In the genomic region with DNA sequence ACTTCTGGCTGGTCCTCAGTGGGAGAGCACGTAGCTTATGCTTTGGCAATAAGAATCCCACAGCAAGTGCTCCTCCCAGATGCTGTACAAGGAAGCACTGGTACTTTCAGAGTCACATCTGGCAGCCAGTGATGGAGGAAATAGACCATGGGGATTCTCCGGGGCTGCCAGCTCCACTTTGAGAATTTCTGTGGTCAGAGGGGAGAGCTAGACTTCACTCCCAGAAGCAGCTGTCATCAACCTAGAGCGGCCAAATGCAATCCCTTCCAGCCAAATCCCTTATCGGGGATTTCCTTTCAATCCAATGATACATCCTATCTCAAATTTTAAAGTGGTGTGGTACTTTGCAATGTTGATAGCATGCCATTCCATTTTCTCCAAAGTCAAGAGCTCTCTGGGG, we compare ENCODE assay signal across 14 mouse cellular contexts.
DNase-seq lines count a peak whose midpoint lies in the region; ATAC-seq and TF ChIP-seq lines count a peak whose summit lies in the region.
"Had no signal": no experiment of that assay in that cellular context is flagged by ENCODE, and none has a peak within 500 bp of the region (broad histone marks: within the 10 kb centered on the region; RNA-seq: fewer than 3 reads in every experiment).

No protein-coding gene starts in this region.

- DNase-seq in limb, embryonic 14.5 days (ENCODE audit: low spot score): peak; percentile 23
- DNase-seq in limb, embryonic 10.5 days (ENCODE audit: low spot score): no peak
- peak; percentile 2 to 7 for DNase-seq in gastrocnemius, adult 8-10 months (ENCODE audit: low spot score in 2 of 2)
- peak; percentile 24 for DNase-seq in neural tube, embryonic 11.5 days (ENCODE audit: low spot score)
- DNase-seq in frontal cortex, postnatal 10 days (ENCODE audit: low spot score in 2 of 2): no peak
- DNase-seq in lung, postnatal 10 days: no peak
- DNase-seq: cerebellum, adult 8-10 months; kidney, postnatal 25 days; liver; lung, embryonic 14.5 days had no signal

- TF ChIP-seq POLR2A in limb, embryonic 14.5 days (IDR thresholded peaks at IDR 0.05; ENCODE audit: borderline replicate concordance, extremely low read depth, insufficient read depth, insufficient read length): no peak

- no peak for ATAC-seq in limb, embryonic 14.5 days (ENCODE audit: low FRiP score, low read depth)
- peak; percentile 39 for ATAC-seq in heart, embryonic 14.5 days (ENCODE audit: insufficient number of reproducible peaks, insufficient read depth, low FRiP score, low read depth)
- no peak for ATAC-seq in neural tube, embryonic 11.5 days (ENCODE audit: insufficient read depth, low FRiP score, low TSS enrichment)
- no peak for ATAC-seq in erythroid progenitor cell, adult 5-6 weeks (replicated peaks; ENCODE audit: low FRiP score, poor library complexity, severe bottlenecking)
- ATAC-seq: inflammation-experienced regulatory T-cells, adult 6 months had no signal

- WGBS in limb, embryonic 14.5 days: 53% methylated on average over 4 of the region's 4 CpGs
- WGBS in limb, embryonic 10.5 days: 81% methylated on average over 4 of the region's 4 CpGs
- WGBS in heart, embryonic 14.5 days: 18% methylated on average over 4 of the region's 4 CpGs
- WGBS in neural tube, embryonic 11.5 days: 56% methylated on average over 4 of the region's 4 CpGs

- no peak overlapping the region for H3K9ac ChIP-seq in limb, embryonic 14.5 days (ENCODE audit: low read depth, low read length, severe bottlenecking)
- H3K9ac ChIP-seq in heart, embryonic 14.5 days (ENCODE audit: low read length): no peak overlapping the region
- no peak overlapping the region for H3K9ac ChIP-seq in neural tube, embryonic 11.5 days (ENCODE audit: low read length)
- H3K9ac ChIP-seq: lung, embryonic 14.5 days had no signal

- no peaks in the 10 kb centered on the region for H3K36me3 ChIP-seq in limb, embryonic 14.5 days (ENCODE audit: control insufficient read depth, insufficient read depth, low read length)
- H3K36me3 ChIP-seq in limb, embryonic 10.5 days: no peaks in the 10 kb centered on the region
- H3K36me3 ChIP-seq in heart, embryonic 14.5 days (ENCODE audit: control insufficient read depth, insufficient read depth, low read length): no peaks in the 10 kb centered on the region
- no peaks in the 10 kb centered on the region for H3K36me3 ChIP-seq in neural tube, embryonic 11.5 days (ENCODE audit: control insufficient read depth, insufficient read depth, low read length)

- H3K4me3 ChIP-seq in limb, embryonic 14.5 days (replicated peaks; ENCODE audit: low read length): no peak overlapping the region
- H3K4me3 ChIP-seq in limb, embryonic 10.5 days: no peak overlapping the region
- no peak overlapping the region for H3K4me3 ChIP-seq in heart, embryonic 14.5 days (ENCODE audit: control insufficient read depth in 1 of 2, insufficient read depth in 1 of 2, low read depth in 1 of 2, low read length in 2 of 2)
- H3K4me3 ChIP-seq in neural tube, embryonic 11.5 days (ENCODE audit: low read depth, low read length): no peak overlapping the region

- no peaks in the 10 kb centered on the region for H3K9me3 ChIP-seq in limb, embryonic 14.5 days (ENCODE audit: control insufficient read depth, low read length)
- no peaks in the 10 kb centered on the region for H3K9me3 ChIP-seq in limb, embryonic 10.5 days (replicated peaks)
- no peaks in the 10 kb centered on the region for H3K9me3 ChIP-seq in heart, embryonic 14.5 days (ENCODE audit: control insufficient read depth, low read length)
- H3K9me3 ChIP-seq in neural tube, embryonic 11.5 days (ENCODE audit: control insufficient read depth, low read length): no peaks in the 10 kb centered on the region

- H3K27me3 ChIP-seq in limb, embryonic 14.5 days (ENCODE audit: control insufficient read depth, insufficient read depth, low read length): no peaks in the 10 kb centered on the region
- no peaks in the 10 kb centered on the region for H3K27me3 ChIP-seq in limb, embryonic 10.5 days (ENCODE audit: low read depth, poor library complexity, severe bottlenecking)
- no peaks in the 10 kb centered on the region for H3K27me3 ChIP-seq in heart, embryonic 14.5 days (ENCODE audit: control insufficient read depth, insufficient read depth, low read length)
- no peaks in the 10 kb centered on the region for H3K27me3 ChIP-seq in neural tube, embryonic 11.5 days (ENCODE audit: control insufficient read depth, insufficient read depth, low read length)

- H3K4me1 ChIP-seq in limb, embryonic 14.5 days (ENCODE audit: control insufficient read depth, insufficient read depth, low read length): no peaks in the 10 kb centered on the region
- no peaks in the 10 kb centered on the region for H3K4me1 ChIP-seq in limb, embryonic 10.5 days
- H3K4me1 ChIP-seq in heart, embryonic 14.5 days (ENCODE audit: control insufficient read depth in 2 of 2, insufficient read depth in 2 of 2, low read length in 2 of 2): peaks cover 2 to 4% of the 10 kb centered on the region in 2 experiments
- no peaks in the 10 kb centered on the region for H3K4me1 ChIP-seq in neural tube, embryonic 11.5 days (ENCODE audit: control insufficient read depth, insufficient read depth, low read length)

- no peak overlapping the region for H3K4me2 ChIP-seq in limb, embryonic 14.5 days (replicated peaks; ENCODE audit: low read depth, low read length, severe bottlenecking)
- H3K4me2 ChIP-seq in heart, embryonic 14.5 days (ENCODE audit: low read length): peak overlapping the region; percentile 21; the same call in 1 of the 2 replicates
- no peak overlapping the region for H3K4me2 ChIP-seq in neural tube, embryonic 11.5 days (ENCODE audit: low read depth)
- H3K4me2 ChIP-seq: lung, embryonic 14.5 days had no signal

- no peak overlapping the region for H3K27ac ChIP-seq in limb, embryonic 14.5 days (replicated peaks; ENCODE audit: low read depth, low read length)
- no peak overlapping the region for H3K27ac ChIP-seq in limb, embryonic 10.5 days
- H3K27ac ChIP-seq in heart, embryonic 14.5 days (replicated peaks in 1 of 2; ENCODE audit: control insufficient read depth in 1 of 2, insufficient read depth in 1 of 2, low read depth in 2 of 2, low read length in 2 of 2): peak overlapping the region; percentile 31 to 73
- H3K27ac ChIP-seq in neural tube, embryonic 11.5 days (ENCODE audit: low read depth, low read length): no peak overlapping the region
- H3K27ac ChIP-seq: stomach, postnatal 0 days had no signal

Comparison
In these comparisons a context has a peak if more than half of its experiments do, and no peak if none do; other contexts are left out.
1. DNase-seq: peak in limb, embryonic 14.5 days (single experiment), gastrocnemius, adult 8-10 months (2 of 2) and neural tube, embryonic 11.5 days (single experiment); none in limb, embryonic 10.5 days (single experiment), frontal cortex, postnatal 10 days (0 of 2) and lung, postnatal 10 days (single experiment).
2. H3K27ac ChIP-seq: peak in heart, embryonic 14.5 days (2 of 2); none in limb, embryonic 14.5 days (single experiment), limb, embryonic 10.5 days (single experiment) and neural tube, embryonic 11.5 days (single experiment).